8 mouse cellular contexts compared by ENCODE assay signal in genomic region chr13:55573432-55573831, GRCm38 (mm10). TPM values are rescaled to one million over a fixed set of nuclear protein-coding genes. Genes with fewer than 3 reads are reported as not detected.
DNase-seq lines count a peak whose midpoint lies in the region; ATAC-seq and TF ChIP-seq lines count a peak whose summit lies in the region.

Gene Tmed9 (plus strand): TSS chr13:55573732.

- H3K4me2 ChIP-seq in forebrain, embryonic 11.5 days (ENCODE audit: low read depth, low read length, severe bottlenecking) = no peak within 1 kb of the TSS
- H3K4me2 ChIP-seq in limb, embryonic 14.5 days (replicated peaks; ENCODE audit: low read depth, low read length, severe bottlenecking) = no peak within 1 kb of the TSS
- H3K4me2 ChIP-seq in stomach, embryonic 14.5 days (replicated peaks; ENCODE audit: low read depth, low read length) = no peak within 1 kb of the TSS

- no peaks in the 10 kb centered on the region for H3K36me3 ChIP-seq in forebrain, embryonic 11.5 days (ENCODE audit: control insufficient read depth, insufficient read depth, low read length)
- peaks cover 7% of the 10 kb centered on the region for H3K36me3 ChIP-seq in limb, embryonic 14.5 days (ENCODE audit: control insufficient read depth, insufficient read depth, low read length)
- H3K36me3 ChIP-seq in stomach, embryonic 14.5 days (ENCODE audit: control insufficient read depth, insufficient read depth, low read length) = no peaks in the 10 kb centered on the region; the same call in 1 of the 2 replicates

- ATAC-seq in forebrain, embryonic 11.5 days (replicated peaks; ENCODE audit: low FRiP score) = no peak
- ATAC-seq in limb, embryonic 14.5 days (ENCODE audit: low FRiP score, low read depth) = no peak
- no peak for ATAC-seq in stomach, embryonic 14.5 days (ENCODE audit: insufficient number of reproducible peaks, insufficient read depth, low FRiP score, low read depth)

- WGBS in forebrain, embryonic 11.5 days = 98% methylated on average over 2 of the region's 2 CpGs
- WGBS in limb, embryonic 14.5 days = 99% methylated on average over 2 of the region's 2 CpGs
- WGBS in stomach, embryonic 14.5 days = 95% methylated on average over 2 of the region's 2 CpGs

- TF ChIP-seq POLR2A in limb, embryonic 14.5 days (IDR thresholded peaks at IDR 0.05; ENCODE audit: borderline replicate concordance, extremely low read depth, insufficient read depth, insufficient read length) = no peak

- peaks cover 5% of the 10 kb centered on the region for H3K4me1 ChIP-seq in forebrain, embryonic 11.5 days (replicated peaks; ENCODE audit: control insufficient read depth, insufficient read depth, low read length)
- H3K4me1 ChIP-seq in limb, embryonic 14.5 days (ENCODE audit: control insufficient read depth, insufficient read depth, low read length) = peaks cover 14% of the 10 kb centered on the region
- H3K4me1 ChIP-seq in stomach, embryonic 14.5 days (ENCODE audit: control insufficient read depth, insufficient read depth, low read length) = peaks cover 10% of the 10 kb centered on the region

- no peak for DNase-seq in urinary bladder, adult 2 months (ENCODE audit: low spot score)
- no peak for DNase-seq in urinary bladder, adult 18-20 months (ENCODE audit: low spot score in 2 of 2)
- DNase-seq in forebrain, embryonic 11.5 days (ENCODE audit: low spot score) = no peak
- DNase-seq in heart, postnatal 4 days = no peak
- no peak for DNase-seq in limb, embryonic 14.5 days (ENCODE audit: low spot score)
- DNase-seq in cerebellum, postnatal 14 days = no peak
- DNase-seq in right cerebral cortex, postnatal 4 days = no peak

- H3K27ac ChIP-seq in forebrain, embryonic 11.5 days (ENCODE audit: low read depth, low read length) = no peak within 1 kb of the TSS
- no peak within 1 kb of the TSS for H3K27ac ChIP-seq in limb, embryonic 14.5 days (replicated peaks; ENCODE audit: low read depth, low read length)
- H3K27ac ChIP-seq in stomach, embryonic 14.5 days (ENCODE audit: low read length) = no peak within 1 kb of the TSS

- H3K27me3 ChIP-seq in forebrain, embryonic 11.5 days (ENCODE audit: control insufficient read depth, insufficient read depth, low read length) = no peaks in the 10 kb centered on the region
- H3K27me3 ChIP-seq in limb, embryonic 14.5 days (ENCODE audit: control insufficient read depth, insufficient read depth, low read length) = no peaks in the 10 kb centered on the region
- no peaks in the 10 kb centered on the region for H3K27me3 ChIP-seq in stomach, embryonic 14.5 days (ENCODE audit: control insufficient read depth, insufficient read depth, low read length)

- H3K4me3 ChIP-seq in forebrain, embryonic 11.5 days (ENCODE audit: low read depth, low read length) = no peak within 1 kb of the TSS
- no peak within 1 kb of the TSS for H3K4me3 ChIP-seq in limb, embryonic 14.5 days (replicated peaks; ENCODE audit: low read length)
- H3K4me3 ChIP-seq in stomach, embryonic 14.5 days (ENCODE audit: low read depth, low read length) = no peak within 1 kb of the TSS

- no peaks in the 10 kb centered on the region for H3K9me3 ChIP-seq in forebrain, embryonic 11.5 days (ENCODE audit: control insufficient read depth, low read length)
- no peaks in the 10 kb centered on the region; the same call in 1 of the 2 replicates for H3K9me3 ChIP-seq in limb, embryonic 14.5 days (ENCODE audit: control insufficient read depth, low read length)
- no peaks in the 10 kb centered on the region; the same call in 1 of the 2 replicates for H3K9me3 ChIP-seq in stomach, embryonic 14.5 days (ENCODE audit: control insufficient read depth, low read depth, low read length)

- no peak within 1 kb of the TSS for H3K9ac ChIP-seq in forebrain, embryonic 11.5 days (ENCODE audit: low read length)
- no peak within 1 kb of the TSS for H3K9ac ChIP-seq in limb, embryonic 14.5 days (ENCODE audit: low read depth, low read length, severe bottlenecking)
- H3K9ac ChIP-seq in stomach, embryonic 14.5 days (replicated peaks; ENCODE audit: low read depth, low read length) = no peak within 1 kb of the TSS

RNA-seq across cellular contexts. Expression of gene Tmed9, which starts in this region (rescaled TPM):
- polyA plus RNA-seq in urinary bladder, adult 2 months (2012; rRNA removed) = 136 and 157 TPM in 2 replicates
- 51.4 and 56.5 TPM in 2 replicates for polyA plus RNA-seq in forebrain, embryonic 11.5 days (2014; fragmentation: Nextera tagmentation; extraction: Ambion mirVana)
- 100 to 1,000 TPM; 116 to 121 TPM for total RNA-seq in heart, postnatal 4 days (2021)
- polyA plus RNA-seq in limb, embryonic 14.5 days (2012; rRNA removed) = 182 and 228 TPM in 2 replicates
- polyA plus RNA-seq in limb, embryonic 14.5 days (2014; fragmentation: Nextera tagmentation; extraction: Ambion mirVana) = 78.6 and 83.0 TPM in 2 replicates
- polyA plus RNA-seq in stomach, embryonic 14.5 days (2014; fragmentation: Nextera tagmentation; extraction: Ambion mirVana) = 74.3 and 85.2 TPM in 2 replicates
